Mouse (Mus musculus): ENCODE measurements at regions not wholly inside any gene's neighbourhood (a gene's known extent, or its start where the extent isn't known, plus 50 kb on each side); places are given as distances from the start of the nearest gene placed in this dataset.

GRCm38 (mm10) chr10:99383028-99383427 lies 120.0 kb downstream of the Dusp6 start:
- H3K9me3 ChIP-seq (replicated peaks; ENCODE audit: insufficient read depth, low read length) = no peaks in the 10 kb centered on the region
- no peaks in the 10 kb centered on the region for H3K27me3 ChIP-seq (ENCODE audit: control insufficient read depth in 1 of 2, insufficient read depth in 2 of 2, low read length in 2 of 2)
- no peak overlapping the region for H3K9ac ChIP-seq (ENCODE audit: control insufficient read depth, low read depth, low read length, poor library complexity, severe bottlenecking)
- no peak overlapping the region for H3K27ac ChIP-seq (ENCODE audit: control insufficient read depth, low read depth, low read length)
- no peaks in the 10 kb centered on the region for H3K79me2 ChIP-seq (ENCODE audit: control insufficient read depth, insufficient read depth, low read length, poor library complexity)
- H3K4me3 ChIP-seq (ENCODE audit: control insufficient read depth in 1 of 2, insufficient read depth in 1 of 2, low read depth in 2 of 2, low read length in 2 of 2) = no peak overlapping the region
- no peaks in the 10 kb centered on the region for H3K4me1 ChIP-seq (ENCODE audit: control insufficient read depth in 1 of 2, insufficient read depth in 2 of 2, low read length in 2 of 2)
- DNase-seq (ENCODE audit: low read depth, low spot score) = no peak
- no peak for TF ChIP-seq MAFK (IDR thresholded peaks at IDR 0.05; ENCODE audit: borderline replicate concordance, low read depth, low read length)
- TF ChIP-seq TAL1 (IDR thresholded peaks at IDR 0.05; ENCODE audit: low read length) = no peak
- no peak for TF ChIP-seq ZKSCAN1 (IDR thresholded peaks at IDR 0.05; ENCODE audit: low read depth, low read length)
- H3K36me3 ChIP-seq (ENCODE audit: control insufficient read depth in 1 of 2, insufficient read depth in 2 of 2, low read length in 2 of 2) = no peaks in the 10 kb centered on the region

GRCm38 (mm10) chr10:99384366-99384765 lies 121.3 kb downstream of the Dusp6 start:
- Histone ChIP-seq H3K4me3 (ENCODE audit: control insufficient read depth in 1 of 2, insufficient read depth in 1 of 2, low read depth in 2 of 2, low read length in 2 of 2) (no peak overlapping the region), H3K27ac (ENCODE audit: control insufficient read depth, low read depth, low read length) (no peak overlapping the region), H3K9ac (ENCODE audit: control insufficient read depth, low read depth, low read length, poor library complexity, severe bottlenecking) (no peak overlapping the region), H3K36me3 (ENCODE audit: control insufficient read depth in 1 of 2, insufficient read depth in 2 of 2, low read length in 2 of 2) (no peaks in the 10 kb centered on the region), H3K4me1 (ENCODE audit: control insufficient read depth in 1 of 2, insufficient read depth in 2 of 2, low read length in 2 of 2) (no peaks in the 10 kb centered on the region), H3K79me2 (ENCODE audit: control insufficient read depth, insufficient read depth, low read length, poor library complexity) (no peaks in the 10 kb centered on the region), H3K27me3 (ENCODE audit: control insufficient read depth in 1 of 2, insufficient read depth in 2 of 2, low read length in 2 of 2) (no peaks in the 10 kb centered on the region), H3K9me3 (replicated peaks; ENCODE audit: insufficient read depth, low read length) (no peaks in the 10 kb centered on the region)
- no peak for TF ChIP-seq MAZ (IDR thresholded peaks at IDR 0.05; ENCODE audit: low read depth, low read length)
- DNase-seq (ENCODE audit: low read depth, low spot score) = no peak

- Histone ChIP-seq H3K4me3 (ENCODE audit: control insufficient read depth in 1 of 2, insufficient read depth in 1 of 2, low read depth in 2 of 2, low read length in 2 of 2) (no peak overlapping the region), H3K27ac (ENCODE audit: control insufficient read depth, low read depth, low read length) (no peak overlapping the region), H3K4me1 (ENCODE audit: control insufficient read depth in 1 of 2, insufficient read depth in 2 of 2, low read length in 2 of 2) (no peaks in the 10 kb centered on the region), H3K9me3 (replicated peaks; ENCODE audit: insufficient read depth, low read length) (no peaks in the 10 kb centered on the region), H3K9ac (ENCODE audit: control insufficient read depth, low read depth, low read length, poor library complexity, severe bottlenecking) (no peak overlapping the region), H3K27me3 (ENCODE audit: control insufficient read depth in 1 of 2, insufficient read depth in 2 of 2, low read length in 2 of 2) (no peaks in the 10 kb centered on the region), H3K36me3 (ENCODE audit: control insufficient read depth in 1 of 2, insufficient read depth in 2 of 2, low read length in 2 of 2) (no peaks in the 10 kb centered on the region), H3K79me2 (ENCODE audit: control insufficient read depth, insufficient read depth, low read length, poor library complexity) (no peaks in the 10 kb centered on the region)
- TF ChIP-seq TBP (IDR thresholded peaks at IDR 0.05; ENCODE audit: low read depth, low read length) = no peak
- TF ChIP-seq CTCF (IDR thresholded peaks at IDR 0.05 in 2 of 3, conservative IDR thresholded peaks at IDR 0.05 in 1 of 3; ENCODE audit: control insufficient read depth in 1 of 3, insufficient read depth in 1 of 3, low read depth in 2 of 3, low read length in 3 of 3, poor library complexity in 1 of 3, severe bottlenecking in 1 of 3) = no peak
- no peak for TF ChIP-seq USF1 (IDR thresholded peaks at IDR 0.05; ENCODE audit: low read depth, low read length)
- no peak for TF ChIP-seq POLR2AphosphoS5 (IDR thresholded peaks at IDR 0.05; ENCODE audit: borderline replicate concordance, low read depth, low read length)
- no peak for TF ChIP-seq RCOR1 (IDR thresholded peaks at IDR 0.05; ENCODE audit: low read depth, low read length)
- no peak for TF ChIP-seq ZMIZ1 (IDR thresholded peaks at IDR 0.05; ENCODE audit: low read depth, low read length)
- no peak for TF ChIP-seq JUND (IDR thresholded peaks at IDR 0.05; ENCODE audit: low read depth, low read length)
- TF ChIP-seq MEF2A (IDR thresholded peaks at IDR 0.05; ENCODE audit: extremely low read depth, insufficient replicate concordance, low read depth, low read length, poor library complexity, severe bottlenecking) = no peak
- no peak for TF ChIP-seq POLR2AphosphoS2 (IDR thresholded peaks at IDR 0.05; ENCODE audit: low read length)
- no peak for TF ChIP-seq ETS1 (IDR thresholded peaks at IDR 0.05; ENCODE audit: low read depth, low read length)
- no peak for TF ChIP-seq ZNF384 (IDR thresholded peaks at IDR 0.05; ENCODE audit: low read depth, low read length)
- no peak for TF ChIP-seq CHD2 (IDR thresholded peaks at IDR 0.05; ENCODE audit: low read length)
- TF ChIP-seq BHLHE40 (IDR thresholded peaks at IDR 0.05; ENCODE audit: borderline replicate concordance, low read depth, low read length) = no peak
- TF ChIP-seq ELF1 (IDR thresholded peaks at IDR 0.05; ENCODE audit: low read depth, low read length) = no peak
- no peak for TF ChIP-seq ZC3H11A (IDR thresholded peaks at IDR 0.05; ENCODE audit: low read depth, low read length)
- TF ChIP-seq MXI1 (IDR thresholded peaks at IDR 0.05; ENCODE audit: low read depth, low read length) = no peak
- DNase-seq (ENCODE audit: low read depth, low spot score) = no peak
Measured at GRCm38 (mm10) chr10:99384851-99385250, 121.8 kb downstream of the Dusp6 start.

Measured in MEL (cell line).